Mouse (Mus musculus) neural tube, embryonic 12.5 days (tissue): ENCODE data around the gene H2afb2. TPM values are rescaled to one million over a fixed set of nuclear protein-coding genes. Genes with fewer than 3 reads are reported as not detected.

Experiments
- ATAC-seq: fragments of 200-750 bp; cut with Nextera tagmentation; 2 replicates; pipeline ENCODE4 v1.8.0; 2017; ENCODE audit warnings: low read depth, mild to moderate bottlenecking, moderate TSS enrichment, moderate library complexity; ENCODE audit not compliant: low FRiP score
- H3K27ac ChIP-seq: fragments of 300-500 bp; sonication (generic); 2 replicates; pipeline ENCODE4 v1.5.1; 2016
- H3K27me3 ChIP-seq: fragments of 300-500 bp; sonication (generic); replicated peaks from 2 replicates; pipeline ENCODE4 v1.6.1; 2016; ENCODE audit warnings: mild to moderate bottlenecking
- H3K36me3 ChIP-seq: fragments of 300-500 bp; sonication (generic); 2 replicates; pipeline ENCODE4 v1.6.1; 2016; ENCODE audit warnings: mild to moderate bottlenecking
- H3K4me1 ChIP-seq: fragments of 300-500 bp; sonication (generic); 2 replicates; pipeline ENCODE4 v1.6.1; 2016
- H3K4me2 ChIP-seq: fragments of 300-500 bp; sonication (generic); replicated peaks from 2 replicates; pipeline ENCODE4 v1.6.1; 2016; ENCODE audit warnings: mild to moderate bottlenecking
- H3K4me3 ChIP-seq: fragments of 300-500 bp; sonication (generic); 2 replicates; pipeline ENCODE4 v1.5.1; 2016
- H3K9ac ChIP-seq: fragments of 300-500 bp; sonication (generic); 2 replicates; pipeline ENCODE4 v1.6.1; 2016; ENCODE audit warnings: mild to moderate bottlenecking
- H3K9me3 ChIP-seq: fragments of 300-500 bp; sonication (generic); 2 replicates; pipeline ENCODE4 v1.6.1; 2016; ENCODE audit warnings: mild to moderate bottlenecking
- WGBS: fragments of 180-500 bp; shearing (Covaris S2); methylation state at CpG from one replicate; pipeline ENCODE4 v1.1.7; 2016; 5-methylcytosine and 5-hydroxymethylcytosine counted together
- polyA plus RNA-seq: library from polyadenylated mRNA; unstranded; fragments of >200 nt; fragmentation: Nextera tagmentation; extraction: Ambion mirVana; gene quantifications from 2 replicates; pipeline ENCODE4 v1.2.1, GENCODE M21; 2016

The H2afb2 gene
- not detected in 2 replicates for polyA plus RNA-seq

DNA sequence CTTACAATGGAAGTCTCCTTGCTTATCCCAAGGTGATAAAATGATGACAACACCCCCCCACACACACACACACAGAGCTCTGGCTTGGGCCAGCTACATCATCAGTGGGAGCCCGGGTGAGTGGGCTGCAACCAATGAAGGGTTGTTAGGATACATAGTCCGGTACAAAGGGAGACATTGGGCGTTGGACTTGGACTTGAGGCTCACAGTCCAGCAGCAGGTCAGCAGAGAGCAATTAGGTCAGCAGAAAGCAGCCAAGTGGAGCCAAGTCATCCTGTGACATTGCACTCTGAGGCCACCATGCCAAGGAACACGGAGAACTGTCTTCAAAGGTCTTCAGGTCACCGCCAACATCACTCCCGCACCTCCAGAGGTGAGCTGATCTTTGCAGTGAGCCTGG, at the start of gene H2afb2:
H2afb2 (plus strand) TSS at position 301 of the 400 bp plus-strand sequence.
- no peak within 1 kb of the TSS for H3K4me2 ChIP-seq
- H3K27ac ChIP-seq = no peak within 1 kb of the TSS
- no peak within 1 kb of the TSS for H3K4me3 ChIP-seq
- ATAC-seq = no peak
- no peaks in the 10 kb centered on the region for H3K4me1 ChIP-seq
- H3K9me3 ChIP-seq = no peaks in the 10 kb centered on the region
- no peaks in the 10 kb centered on the region for H3K36me3 ChIP-seq
- WGBS = 97% methylated on average over 6 of the region's 6 CpGs
- H3K27me3 ChIP-seq = no peaks in the 10 kb centered on the region
- H3K9ac ChIP-seq = no peak within 1 kb of the TSS

Other genes starting within 250 kb of the H2afb2 start
- gene Cpxcr1, start 232.2 kb upstream of the H2afb2 start, polyA plus RNA-seq = not detected in 2 replicates